Mouse (Mus musculus): ENCODE data around the gene Tsen34.
"Not testable (repeated sequence)": the region's sequence is repeated elsewhere in the genome, so short reads cannot be mapped to it uniquely, and the experiment has no call there.

GRCm38 (mm10) chr7:3694949-3695305, 2.3 kb downstream of the Tsen34 start:
- not testable (repeated sequence) for TF ChIP-seq CTCF, EP300 (IDR thresholded peaks at IDR 0.05; ENCODE audit: low read depth)
